Mouse (Mus musculus) cerebellum, adult 2 months (tissue): Measurements from ENCODE around the gene Gm26938. TPM values are rescaled to one million over a fixed set of nuclear protein-coding genes. Genes with fewer than 3 reads are reported as not detected.

Experiments
- DNase-seq, 2 experiments: peaks; one replicate each; pipeline ENCODE4 v3.0.0; 2021
- H3K27ac ChIP-seq: fragments of 200-500 bp; 2 replicates; pipeline ENCODE4 v1.5.1; 2012; ENCODE audit warnings: low read length, control low read depth, inconsistent platforms; ENCODE audit not compliant: insufficient read depth
- H3K27me3 ChIP-seq: fragments of 200-500 bp; 2 replicates; pipeline ENCODE4 v1.6.1; 2012; ENCODE audit warnings: inconsistent platforms, mild to moderate bottlenecking, low read length, moderate library complexity; ENCODE audit not compliant: control insufficient read depth, insufficient read depth
- H3K4me1 ChIP-seq: fragments of 200-500 bp; 2 replicates; pipeline ENCODE4 v1.6.1; 2011; ENCODE audit warnings: low read length; ENCODE audit not compliant: control insufficient read depth, insufficient read depth
- H3K4me3 ChIP-seq: fragments of 200-500 bp; replicated peaks from 2 replicates; pipeline ENCODE3; 2011; ENCODE audit warnings: mild to moderate bottlenecking, low read depth, low read length, control low read depth; ENCODE audit not compliant: insufficient read depth
- CTCF ChIP-seq: fragments of 200-500 bp; IDR thresholded peaks from 2 replicates; pipeline ENCODE4 v1.5.1; 2011; ENCODE audit warnings: low read depth, mild to moderate bottlenecking, control low read depth, low read length, moderate library complexity, borderline replicate concordance; ENCODE audit not compliant: insufficient read depth
- POLR2A ChIP-seq: fragments of 200-500 bp; IDR thresholded peaks from 2 replicates; pipeline ENCODE4 v1.6.1; 2011; ENCODE audit warnings: low read length, control low read depth, borderline replicate concordance; ENCODE audit not compliant: insufficient read depth
- WGBS: fragments of 180-500 bp; shearing (Covaris S2); methylation state at CpG from one replicate; pipeline ENCODE4 v1.1.7; 2018; 5-methylcytosine and 5-hydroxymethylcytosine counted together
- polyA plus RNA-seq: library from polyadenylated mRNA; depleted of rRNA; stranded (reverse); fragments of >200 nt; gene quantifications from 2 replicates; pipeline ENCODE4 v1.2.3, GENCODE M21; 2012

The Gm26938 gene
- polyA plus RNA-seq, 1 experiment, result not detected

DNA sequence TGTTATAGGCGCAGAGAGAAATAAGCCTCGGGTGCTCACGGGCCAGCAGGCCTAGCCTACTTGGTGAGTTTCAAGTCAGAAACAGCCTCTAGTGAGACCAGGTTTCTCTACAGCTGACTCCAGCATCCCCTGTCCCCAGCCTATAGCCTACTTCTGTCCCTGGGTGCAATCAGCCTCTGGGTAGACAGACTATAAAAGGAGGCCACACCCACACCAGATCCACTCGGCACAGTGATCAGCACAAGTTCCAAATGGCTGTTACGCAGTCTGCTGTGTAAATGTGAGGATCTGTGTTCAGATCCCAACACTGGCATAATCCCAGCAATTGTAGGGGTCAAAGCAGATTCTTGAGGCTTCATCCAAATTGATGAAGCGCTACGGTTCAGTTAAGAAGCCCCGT lies 23.0 kb downstream of the Gm26938 start:
- 74% methylated on average over 8 of the region's 8 CpGs for WGBS
- Histone ChIP-seq H3K4me1 (peaks cover under 1% of the 10 kb centered on the region; the same call in 1 of the 2 replicates), H3K4me3 (no peak overlapping the region), H3K27me3 (no peaks in the 10 kb centered on the region), H3K27ac (no peak overlapping the region)
- no peak for TF ChIP-seq CTCF
- no peak for DNase-seq

DNA sequence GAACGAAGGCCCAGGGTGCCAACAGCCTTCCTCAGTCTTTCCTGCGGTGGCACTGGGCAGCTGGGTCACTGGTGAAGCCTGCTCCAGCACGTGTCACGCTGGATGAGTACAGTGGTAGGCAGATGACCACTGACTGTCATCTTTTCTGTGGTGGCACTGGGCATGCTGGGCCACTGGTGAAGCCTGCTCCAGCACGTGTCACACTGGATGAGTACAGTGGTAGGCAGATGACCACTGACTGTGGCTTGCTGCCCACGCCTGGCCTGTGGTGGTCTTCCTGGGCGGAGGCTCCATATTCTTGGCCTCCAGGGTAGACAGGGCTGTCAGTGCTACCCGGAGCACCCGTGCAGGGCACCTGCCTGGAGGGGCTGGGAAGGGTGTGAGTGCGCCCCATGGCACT lies 24.3 kb downstream of the Gm26938 start:
- DNase-seq, result no peak
- TF ChIP-seq CTCF (no peak), POLR2A (no peak)

DNA sequence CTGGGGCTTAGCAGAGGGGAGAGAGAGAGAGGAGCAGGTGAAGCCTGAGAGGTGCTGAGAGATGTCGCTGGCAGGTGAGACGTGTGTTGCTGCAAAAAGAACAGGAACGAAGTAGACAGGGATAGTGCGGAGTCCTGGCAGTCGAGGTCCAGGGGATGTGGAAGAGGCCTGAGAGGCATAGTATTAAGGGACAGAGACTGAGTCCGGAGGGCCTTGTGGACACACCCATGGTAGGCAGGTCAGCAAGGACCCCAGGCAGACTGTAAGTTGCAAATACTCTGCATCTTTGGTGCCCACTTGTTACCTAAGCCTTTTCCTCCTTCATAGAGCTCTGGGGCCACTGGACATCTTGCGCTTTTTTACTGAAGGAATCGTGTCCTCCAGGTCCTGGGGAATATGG lies 25.0 kb downstream of the Gm26938 start:
- no peak for DNase-seq
- Histone ChIP-seq H3K4me1 (peaks cover 11% of the 10 kb centered on the region; the same call in 1 of the 2 replicates), H3K27me3 (no peaks in the 10 kb centered on the region), H3K4me3 (no peak overlapping the region), H3K27ac (no peak overlapping the region)
- 94% methylated on average over 8 of the region's 8 CpGs for WGBS
- TF ChIP-seq CTCF, result no peak
- no peak for TF ChIP-seq POLR2A

More for the DNA sequence above, 24.3 kb downstream of the Gm26938 start:
- 77% methylated on average over 10 of the region's 10 CpGs for WGBS
- no peaks in the 10 kb centered on the region for H3K27me3 ChIP-seq
- peaks cover 11% of the 10 kb centered on the region; the same call in 1 of the 2 replicates for H3K4me1 ChIP-seq
- H3K4me3 ChIP-seq, result no peak overlapping the region
- no peak overlapping the region for H3K27ac ChIP-seq

DNA sequence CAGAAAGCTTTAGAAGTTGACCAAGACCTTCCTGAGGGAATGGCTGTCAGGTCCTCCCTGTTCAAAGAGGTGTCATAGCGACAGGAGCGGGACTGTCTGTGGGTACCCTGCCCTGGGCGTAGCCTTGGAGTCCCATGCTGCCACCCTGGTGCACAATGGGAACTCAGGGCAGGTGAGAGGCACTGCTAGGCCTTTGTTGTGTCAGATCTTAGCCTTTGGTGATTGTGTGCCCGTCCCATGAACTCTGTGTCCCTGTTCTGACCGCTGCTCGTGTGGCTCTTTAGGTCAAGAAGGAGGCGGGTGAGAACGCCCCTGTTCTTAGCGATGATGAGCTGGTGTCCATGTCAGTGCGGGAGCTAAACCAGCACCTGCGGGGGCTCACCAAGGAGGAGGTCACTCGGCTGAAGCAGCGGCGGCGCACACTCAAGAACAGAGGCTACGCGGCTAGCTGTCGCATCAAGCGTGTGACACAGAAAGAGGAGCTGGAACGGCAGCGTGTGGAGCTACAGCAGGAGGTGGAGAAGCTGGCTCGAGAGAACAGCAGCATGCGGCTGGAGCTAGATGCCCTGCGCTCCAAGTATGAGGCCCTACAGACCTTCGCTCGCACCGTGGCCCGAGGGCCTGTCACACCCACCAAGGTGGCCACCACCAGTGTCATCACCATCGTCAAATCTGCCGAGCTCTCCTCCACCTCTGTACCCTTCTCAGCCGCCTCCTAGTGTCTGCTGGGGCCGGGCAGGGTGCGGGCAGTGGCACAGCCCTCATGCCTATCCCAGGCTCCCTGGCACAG lies 26.2 kb downstream of the Gm26938 start:
- H3K27me3 ChIP-seq, result no peaks in the 10 kb centered on the region
- TF ChIP-seq POLR2A (no peak), CTCF (no peak)
- H3K27ac ChIP-seq, result no peak overlapping the region
- H3K4me3 ChIP-seq, result no peak overlapping the region
- peaks cover 11% of the 10 kb centered on the region; the same call in 1 of the 2 replicates for H3K4me1 ChIP-seq
- no peak for DNase-seq
- WGBS, result 81% methylated on average over 33 of the region's 33 CpGs

DNA sequence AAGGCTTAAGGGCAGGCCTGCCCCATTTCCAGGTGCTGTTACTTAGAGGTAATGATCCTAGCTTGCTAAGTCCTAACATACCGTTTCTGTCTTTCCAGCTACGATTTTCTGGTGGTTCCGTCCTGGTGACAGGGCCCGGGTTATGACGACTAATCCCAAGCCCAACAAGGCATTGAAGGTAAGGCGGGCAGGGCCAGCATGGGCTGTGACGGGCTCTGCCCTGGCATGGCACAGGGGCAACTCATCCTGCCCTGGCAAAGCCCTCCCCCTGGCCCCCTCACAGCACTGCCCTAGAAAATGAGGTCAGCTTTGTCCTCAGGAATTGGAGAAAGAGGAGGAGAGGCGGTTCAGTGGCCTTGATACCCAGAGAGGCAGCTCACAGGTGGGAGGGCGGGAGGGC lies 27.2 kb downstream of the Gm26938 start:
- DNase-seq, result no peak
- TF ChIP-seq CTCF, result no peak
- no peak for TF ChIP-seq POLR2A
- Histone ChIP-seq H3K27me3 (no peaks in the 10 kb centered on the region), H3K4me3 (no peak overlapping the region), H3K27ac (no peak overlapping the region), H3K4me1 (peaks cover 11% of the 10 kb centered on the region; the same call in 1 of the 2 replicates)
- WGBS, result 93% methylated on average over 9 of the region's 9 CpGs

DNA sequence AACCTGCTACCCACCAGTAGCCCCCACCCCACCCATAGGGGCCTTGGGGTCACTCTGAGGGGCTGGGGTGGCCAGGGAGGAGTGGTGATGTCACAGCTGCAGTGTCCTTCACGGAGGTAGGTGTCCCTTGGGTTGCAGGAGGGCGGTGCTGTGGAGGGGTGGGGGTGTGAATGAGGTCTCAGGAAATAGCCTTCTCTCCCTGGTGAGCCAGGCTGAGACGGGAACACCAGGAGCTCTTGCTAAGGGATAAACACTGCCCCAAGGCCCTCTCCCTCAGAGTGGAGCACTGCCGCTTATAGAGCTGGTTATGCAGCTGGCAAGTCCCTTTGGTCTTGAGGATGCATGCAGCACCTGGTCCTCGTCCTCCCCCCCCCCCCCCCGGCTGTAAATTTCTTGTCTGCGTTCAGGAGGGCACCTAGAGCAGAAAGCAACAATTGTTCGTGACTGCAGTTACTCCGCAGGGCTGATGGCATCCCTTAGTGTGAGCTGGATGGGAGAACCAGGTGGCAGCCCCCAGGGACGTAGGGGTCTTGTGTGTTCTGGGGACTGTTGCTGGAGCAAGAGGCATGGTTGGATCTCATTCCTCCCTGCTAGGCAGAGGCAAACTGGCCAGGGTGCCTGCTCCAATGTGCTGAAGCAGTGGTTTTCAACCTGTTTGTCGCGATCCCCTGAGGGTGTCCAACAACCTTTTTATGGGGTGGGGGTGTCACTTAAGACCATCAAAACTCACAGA lies 27.9 kb downstream of the Gm26938 start:
- TF ChIP-seq POLR2A (no peak), CTCF (no peak)
- no peak overlapping the region for H3K27ac ChIP-seq
- peaks cover 11% of the 10 kb centered on the region; the same call in 1 of the 2 replicates for H3K4me1 ChIP-seq
- no peak overlapping the region for H3K4me3 ChIP-seq
- no peak for DNase-seq
- no peaks in the 10 kb centered on the region for H3K27me3 ChIP-seq
- 35% methylated on average over 12 of the region's 12 CpGs for WGBS

DNA sequence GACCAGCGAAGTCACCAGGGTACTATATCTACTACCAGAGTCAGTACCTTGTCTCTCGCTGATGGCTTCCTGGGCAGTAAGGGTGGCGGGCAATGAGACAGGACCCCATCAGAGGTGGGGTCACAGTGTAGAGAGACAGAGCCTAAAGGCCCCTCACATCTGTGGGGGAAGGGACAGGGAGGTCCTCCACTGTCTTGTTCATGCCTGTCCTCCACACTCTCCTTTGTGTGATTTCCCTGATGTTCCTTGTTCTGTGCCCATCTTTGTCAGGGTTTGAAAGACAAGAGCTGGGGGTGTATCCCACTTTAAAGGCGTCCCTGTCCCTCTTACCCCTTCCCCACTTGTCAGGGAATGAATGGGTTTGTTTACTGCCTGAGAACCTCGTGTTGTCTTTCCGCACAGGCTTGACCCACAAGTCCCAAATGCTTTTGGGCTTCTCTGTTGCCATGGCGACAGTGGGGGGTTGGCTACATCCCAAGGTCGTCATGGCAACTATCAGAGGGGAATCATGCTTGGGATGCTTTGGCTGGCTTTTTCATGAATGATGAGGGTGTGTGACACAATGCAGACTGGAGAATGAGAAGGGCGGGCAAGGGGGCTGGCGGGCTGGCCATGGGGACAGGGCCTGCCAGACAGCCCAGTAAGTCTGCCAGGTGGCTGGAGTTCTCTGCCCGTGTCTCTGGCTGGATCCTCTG lies 28.6 kb downstream of the Gm26938 start:
- 15% methylated on average over 11 of the region's 11 CpGs for WGBS
- Histone ChIP-seq H3K4me1 (peaks cover 11% of the 10 kb centered on the region; the same call in 1 of the 2 replicates), H3K4me3 (no peak overlapping the region), H3K27me3 (no peaks in the 10 kb centered on the region), H3K27ac (peak overlapping the region; percentile 41; the same call in 1 of the 2 replicates)
- TF ChIP-seq POLR2A, result no peak
- no peak for TF ChIP-seq CTCF
- peak; percentile 64 to 72 for DNase-seq

DNA sequence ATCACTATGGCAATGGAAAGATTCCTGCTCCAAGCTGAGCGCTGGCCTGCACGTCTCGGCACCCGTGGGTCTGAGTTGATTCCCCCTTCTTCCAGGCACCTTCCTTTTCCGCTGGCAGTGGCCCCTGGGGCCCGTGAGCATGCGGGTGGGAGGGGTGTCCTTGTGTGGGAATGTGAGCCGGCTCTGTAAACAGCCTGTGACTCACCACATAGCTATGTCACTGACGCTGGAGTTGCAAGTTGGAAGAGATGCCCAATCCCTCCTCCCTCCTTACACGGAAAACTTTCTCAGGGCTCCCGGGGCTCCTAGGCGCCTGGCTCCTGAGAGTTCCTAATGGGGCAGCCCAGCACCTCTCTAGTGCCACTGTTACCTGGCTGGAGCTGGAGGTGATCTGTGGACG lies 29.3 kb downstream of the Gm26938 start:
- H3K4me1 ChIP-seq, result peaks cover 14% of the 10 kb centered on the region; the same call in 1 of the 2 replicates
- no peak overlapping the region for H3K4me3 ChIP-seq
- TF ChIP-seq CTCF (no peak), POLR2A (no peak)
- 16% methylated on average over 13 of the region's 13 CpGs for WGBS
- DNase-seq, result no peak
- H3K27ac ChIP-seq, result peak overlapping the region; percentile 41; the same call in 1 of the 2 replicates
- H3K27me3 ChIP-seq, result no peaks in the 10 kb centered on the region
